Mouse (Mus musculus): Measurements from ENCODE around the gene Cox11.

DNA sequence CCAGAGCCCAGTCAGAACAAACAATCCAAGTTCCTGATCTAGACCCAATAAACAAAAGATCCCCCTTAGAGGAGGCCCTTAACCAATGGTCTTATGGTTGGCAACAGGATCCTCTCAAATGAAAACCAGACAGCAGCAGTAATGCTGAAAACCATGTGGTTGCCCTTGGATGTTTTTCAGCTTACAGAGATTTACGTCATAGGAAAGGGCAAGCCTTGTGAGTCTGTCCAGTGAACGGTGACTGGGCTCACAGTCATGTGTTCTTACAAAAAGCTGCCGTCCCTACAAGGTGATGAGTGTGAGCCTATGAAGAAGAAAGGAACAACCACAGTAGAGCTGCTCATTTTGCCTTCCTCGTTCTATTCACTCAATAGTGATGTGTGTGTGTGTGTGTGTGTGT, 22.7 kb downstream of the Cox11 start:
- TF ChIP-seq CTCF (IDR thresholded peaks at IDR 0.05; ENCODE audit: low read depth, low read length): no peak
- no peak for TF ChIP-seq POLR2A (IDR thresholded peaks at IDR 0.05; ENCODE audit: extremely low read depth, insufficient read depth, low read length)
